Mouse (Mus musculus): ENCODE data around the gene Krt88.

The Krt88 gene

GRCm38 (mm10) chr15:101472952-101473528, 25.5 kb downstream of the Krt88 start, which contains the start of gene Krt86:
TSS of gene Krt86 (plus strand) at chr15:101473478.
- in situ Hi-C loops (cut with MboI; ENCODE audit: unreplicated experiment in 2 of 2) = no loop called here

GRCm38 (mm10) chr15:101479007-101479665, 31.6 kb downstream of the Krt88 start:
- in situ Hi-C loops (cut with MboI; ENCODE audit: unreplicated experiment in 2 of 2) = no loop called here

- in situ Hi-C loops (cut with MboI; ENCODE audit: unreplicated experiment in 2 of 2) = no loop called here
Measured at GRCm38 (mm10) chr15:101479666-101480060, 32.1 kb downstream of the Krt88 start.

GRCm38 (mm10) chr15:101482056-101482455, 34.5 kb downstream of the Krt88 start:
- in situ Hi-C loops (cut with MboI; ENCODE audit: unreplicated experiment in 2 of 2) = no loop called here

- in situ Hi-C loops (cut with MboI; ENCODE audit: unreplicated experiment in 2 of 2) = no loop called here
Measured at GRCm38 (mm10) chr15:101483646-101484045, 36.1 kb downstream of the Krt88 start.

- in situ Hi-C loops (cut with MboI; ENCODE audit: unreplicated experiment in 2 of 2) = no loop called here
Measured at GRCm38 (mm10) chr15:101484939-101485338, 37.4 kb downstream of the Krt88 start.

GRCm38 (mm10) chr15:101485911-101486635, 38.5 kb downstream of the Krt88 start:
- in situ Hi-C loops (cut with MboI; ENCODE audit: unreplicated experiment in 2 of 2) = no loop called here

GRCm38 (mm10) chr15:101491431-101491830, 43.9 kb downstream of the Krt88 start, which contains the start of gene Krt83:
TSS of gene Krt83 (minus strand) at chr15:101491512.
- in situ Hi-C loops (cut with MboI; ENCODE audit: unreplicated experiment in 2 of 2) = no loop called here

- in situ Hi-C loops (cut with MboI; ENCODE audit: unreplicated experiment in 2 of 2) = no loop called here
Measured at GRCm38 (mm10) chr15:101492718-101493117, 45.2 kb downstream of the Krt88 start.

- in situ Hi-C loops (cut with MboI; ENCODE audit: unreplicated experiment in 2 of 2) = no loop called here
Measured at GRCm38 (mm10) chr15:101493713-101494112, 46.2 kb downstream of the Krt88 start.

GRCm38 (mm10) chr15:101494203-101494602, 46.7 kb downstream of the Krt88 start:
- in situ Hi-C loops (cut with MboI; ENCODE audit: unreplicated experiment in 2 of 2) = no loop called here

- in situ Hi-C loops (cut with MboI; ENCODE audit: unreplicated experiment in 2 of 2) = no loop called here
Measured at GRCm38 (mm10) chr15:101495266-101495665, 47.7 kb downstream of the Krt88 start.

- in situ Hi-C loops (cut with MboI; ENCODE audit: unreplicated experiment in 2 of 2) = no loop called here
Measured at GRCm38 (mm10) chr15:101497181-101497580, 49.6 kb downstream of the Krt88 start.
